Mouse (Mus musculus): Measurements from ENCODE around the gene Camta1. TPM values are rescaled to one million over a fixed set of nuclear protein-coding genes. Genes with fewer than 3 reads are reported as not detected.

Gene Camta1
- total RNA-seq, 2 experiments from 2014 or later: 66.1 to 84.1 TPM

GRCm38 (mm10) chr4:151330983-151331382 lies 530.7 kb downstream of the Camta1 start:
- no peak for DNase-seq
- intact Hi-C loops (cut with DNase I; ENCODE audit: low total_unique reads): no loop called here

GRCm38 (mm10) chr4:151328071-151328470 lies 533.6 kb downstream of the Camta1 start:
- DNase-seq: no peak
- intact Hi-C loops (cut with DNase I; ENCODE audit: low total_unique reads): no loop called here

GRCm38 (mm10) chr4:151326971-151327686 lies 534.5 kb downstream of the Camta1 start:
- DNase-seq: no peak
- intact Hi-C loops (cut with DNase I; ENCODE audit: low total_unique reads): no loop called here

- intact Hi-C loops (cut with DNase I; ENCODE audit: low total_unique reads): no loop called here
- DNase-seq: no peak
Observed at GRCm38 (mm10) chr4:151316428-151316827, 545.2 kb downstream of the Camta1 start.

- intact Hi-C loops (cut with DNase I; ENCODE audit: low total_unique reads): no loop called here
- DNase-seq: no peak
Observed at GRCm38 (mm10) chr4:151315726-151316125, 546.0 kb downstream of the Camta1 start.

GRCm38 (mm10) chr4:151310773-151311172 lies 550.9 kb downstream of the Camta1 start:
- no peak for DNase-seq
- intact Hi-C loops (cut with DNase I; ENCODE audit: low total_unique reads): no loop called here

- intact Hi-C loops (cut with DNase I; ENCODE audit: low total_unique reads): no loop called here
- no peak for DNase-seq
Observed at GRCm38 (mm10) chr4:151310056-151310685, 551.5 kb downstream of the Camta1 start.

- intact Hi-C loops (cut with DNase I; ENCODE audit: low total_unique reads): no loop called here
Observed at GRCm38 (mm10) chr4:151306890-151307289, 554.8 kb downstream of the Camta1 start.

GRCm38 (mm10) chr4:151306311-151306765 lies 555.3 kb downstream of the Camta1 start:
- intact Hi-C loops (cut with DNase I; ENCODE audit: low total_unique reads): no loop called here
- DNase-seq: no peak

More at GRCm38 (mm10) chr4:151306890-151307289, 554.8 kb downstream of the Camta1 start:
- DNase-seq: no peak

GRCm38 (mm10) chr4:151305761-151306160 lies 555.9 kb downstream of the Camta1 start:
- DNase-seq: no peak
- intact Hi-C loops (cut with DNase I; ENCODE audit: low total_unique reads): no loop called here

- intact Hi-C loops (cut with DNase I; ENCODE audit: low total_unique reads): loop anchor here (5.0 kb wide), 1 partner anchor 147 kb away; no protein-coding TSS in a partner anchor
- DNase-seq: no peak
Observed at GRCm38 (mm10) chr4:151303931-151304330, 557.7 kb downstream of the Camta1 start.

- no peak for DNase-seq
- intact Hi-C loops (cut with DNase I; ENCODE audit: low total_unique reads): loop anchor here (5.0 kb wide), 1 partner anchor 146 kb away; no protein-coding TSS in a partner anchor
Observed at GRCm38 (mm10) chr4:151303436-151303835, 558.2 kb downstream of the Camta1 start.

- DNase-seq: peak; percentile 27
- intact Hi-C loops (cut with DNase I; ENCODE audit: low total_unique reads): loop anchor here (5.0 kb wide), 1 partner anchor 145 kb away; no protein-coding TSS in a partner anchor
Observed at GRCm38 (mm10) chr4:151302195-151303126, 559.2 kb downstream of the Camta1 start.

- no peak for DNase-seq
Observed at GRCm38 (mm10) chr4:151301337-151301736, 560.3 kb downstream of the Camta1 start.

GRCm38 (mm10) chr4:151300706-151301105 lies 561.0 kb downstream of the Camta1 start:
- intact Hi-C loops (cut with DNase I; ENCODE audit: low total_unique reads): loop anchor here (5.0 kb wide), 1 partner anchor 143 kb away; no protein-coding TSS in a partner anchor
- DNase-seq: no peak

More at GRCm38 (mm10) chr4:151301337-151301736, 560.3 kb downstream of the Camta1 start:
- intact Hi-C loops (cut with DNase I; ENCODE audit: low total_unique reads): loop anchor here (5.0 kb wide), 1 partner anchor 144 kb away; no protein-coding TSS in a partner anchor

- intact Hi-C loops (cut with DNase I; ENCODE audit: low total_unique reads): no loop called here
- no peak for DNase-seq
Observed at GRCm38 (mm10) chr4:151295515-151296203, 566.0 kb downstream of the Camta1 start.

GRCm38 (mm10) chr4:151288893-151289585 lies 572.6 kb downstream of the Camta1 start:
- peak; percentile 36 for DNase-seq
- intact Hi-C loops (cut with DNase I; ENCODE audit: low total_unique reads): no loop called here

- intact Hi-C loops (cut with DNase I; ENCODE audit: low total_unique reads): no loop called here
- no peak for DNase-seq
Observed at GRCm38 (mm10) chr4:151285905-151286445, 575.7 kb downstream of the Camta1 start.

Measured in gastrocnemius, postnatal 14 days (tissue).